Mouse (Mus musculus) midbrain, embryonic 15.5 days (tissue): ENCODE results near the gene Olfr764-ps1. TPM values are rescaled to one million over a fixed set of nuclear protein-coding genes. Genes with fewer than 3 reads are reported as not detected.
A peak's percentile ranks its signal among the peaks of the same experiment; 100 is the strongest.
"Not testable (repeated sequence)": the region's sequence is repeated elsewhere in the genome, so short reads cannot be mapped to it uniquely, and the experiment has no call there.

Source experiments
- ATAC-seq: fragments of 200-750 bp; cut with Nextera tagmentation; replicated peaks from 2 replicates; pipeline ENCODE4 v1.8.0; 2017; ENCODE audit warnings: moderate TSS enrichment
- H3K27ac ChIP-seq: fragments of 300-500 bp; sonication (generic); 2 replicates; pipeline ENCODE4 v1.5.1; 2015; ENCODE audit warnings: mild to moderate bottlenecking, inconsistent platforms
- H3K27me3 ChIP-seq: fragments of 300-500 bp; sonication (generic); replicated peaks from 2 replicates; pipeline ENCODE4 v1.6.1; 2015; ENCODE audit warnings: inconsistent platforms
- H3K36me3 ChIP-seq: fragments of 300-500 bp; sonication (generic); replicated peaks from 2 replicates; pipeline ENCODE4 v1.6.1; 2015; ENCODE audit warnings: inconsistent platforms
- H3K4me1 ChIP-seq: fragments of 300-500 bp; sonication (generic); 2 replicates; pipeline ENCODE4 v1.6.1; 2015; ENCODE audit warnings: inconsistent platforms
- H3K4me2 ChIP-seq: fragments of 300-500 bp; sonication (generic); 2 replicates; pipeline ENCODE4 v1.6.1; 2015; ENCODE audit warnings: inconsistent platforms, mild to moderate bottlenecking, moderate library complexity
- H3K4me3 ChIP-seq: fragments of 300-500 bp; sonication (generic); 2 replicates; pipeline ENCODE4 v1.5.1; 2015; ENCODE audit warnings: mild to moderate bottlenecking, inconsistent platforms
- H3K9ac ChIP-seq: fragments of 300-500 bp; sonication (generic); 2 replicates; pipeline ENCODE4 v1.6.1; 2015; ENCODE audit warnings: mild to moderate bottlenecking, inconsistent platforms
- H3K9me3 ChIP-seq: fragments of 300-500 bp; sonication (generic); 2 replicates; pipeline ENCODE4 v1.6.1; 2016; ENCODE audit warnings: inconsistent platforms
- WGBS: fragments of 180-500 bp; shearing (Covaris S2); methylation state at CpG from one replicate; pipeline ENCODE4 v1.1.7; 2015; ENCODE audit warnings: mixed read lengths; 5-methylcytosine and 5-hydroxymethylcytosine counted together
- polyA plus RNA-seq: library from polyadenylated mRNA; unstranded; fragments of >200 nt; fragmentation: Nextera tagmentation; extraction: Ambion mirVana; gene quantifications from 2 replicates; pipeline ENCODE4 v1.2.1, GENCODE M21; 2015

The Olfr764-ps1 gene
- polyA plus RNA-seq = not detected in 2 replicates

- H3K36me3 ChIP-seq = no peaks in the 10 kb centered on the region
These were observed at the start of gene Olfr764-ps1 for GRCm38 (mm10) chr10:129039796-129040195. Olfr764-ps1 (minus strand) TSS chr10:129039896.

GRCm38 (mm10) chr10:129082810-129083209 is 43.1 kb upstream of the Olfr764-ps1 start, which contains the start of gene Olfr767:
Olfr767 (minus strand) TSS chr10:129082910.
- H3K36me3 ChIP-seq, H3K27me3 ChIP-seq, H3K27ac ChIP-seq, H3K9me3 ChIP-seq, H3K4me3 ChIP-seq, H3K9ac ChIP-seq, ATAC-seq, H3K4me1 ChIP-seq, H3K4me2 ChIP-seq: not testable (repeated sequence)

More at GRCm38 (mm10) chr10:129039796-129040195, at the start of gene Olfr764-ps1:
- ATAC-seq = no peak
- no peaks in the 10 kb centered on the region for H3K9me3 ChIP-seq
- no peak within 1 kb of the TSS for H3K27ac ChIP-seq
- H3K27me3 ChIP-seq = no peaks in the 10 kb centered on the region
- WGBS = 80% methylated on average over 3 of the region's 3 CpGs
- no peak within 1 kb of the TSS for H3K4me2 ChIP-seq
- no peaks in the 10 kb centered on the region for H3K4me1 ChIP-seq
- H3K4me3 ChIP-seq = no peak within 1 kb of the TSS
- H3K9ac ChIP-seq = no peak within 1 kb of the TSS

- Histone ChIP-seq H3K27ac (no peak within 1 kb of the TSS), H3K9ac (no peak within 1 kb of the TSS), H3K4me1 (no peaks in the 10 kb centered on the region), H3K36me3 (no peaks in the 10 kb centered on the region), H3K9me3 (no peaks in the 10 kb centered on the region), H3K4me2 (no peak within 1 kb of the TSS), H3K27me3 (no peaks in the 10 kb centered on the region), H3K4me3 (no peak within 1 kb of the TSS)
- 81% methylated on average over 2 of the region's 2 CpGs for WGBS
- no peak for ATAC-seq
These were observed 29.2 kb upstream of the Olfr764-ps1 start, which contains the start of gene Olfr766-ps1 for GRCm38 (mm10) chr10:129068877-129069276. Olfr766-ps1 (minus strand) TSS chr10:129068977.

- not testable (repeated sequence) for ATAC-seq, H3K9me3 ChIP-seq, H3K9ac ChIP-seq, H3K27me3 ChIP-seq, H3K36me3 ChIP-seq, H3K4me1 ChIP-seq, H3K27ac ChIP-seq, H3K4me2 ChIP-seq, H3K4me3 ChIP-seq
These were observed 10.2 kb upstream of the Olfr764-ps1 start, which contains the start of gene Olfr765 for GRCm38 (mm10) chr10:129049898-129050297. Olfr765 (minus strand) TSS chr10:129049998.

- Histone ChIP-seq H3K4me2 (no peak overlapping the region), H3K9ac (no peak overlapping the region), H3K27me3 (no peaks in the 10 kb centered on the region), H3K36me3 (no peaks in the 10 kb centered on the region), H3K27ac (no peak overlapping the region), H3K9me3 (no peaks in the 10 kb centered on the region), H3K4me1 (no peaks in the 10 kb centered on the region), H3K4me3 (no peak overlapping the region)
- ATAC-seq = no peak
- 86% methylated on average over 2 of the region's 2 CpGs for WGBS
These were observed 11.4 kb downstream of the Olfr764-ps1 start for GRCm38 (mm10) chr10:129028343-129028742.

GRCm38 (mm10) chr10:129026018-129026662 is 13.6 kb downstream of the Olfr764-ps1 start:
- WGBS = 60% methylated on average over 3 of the region's 3 CpGs
- Histone ChIP-seq H3K9me3 (no peaks in the 10 kb centered on the region), H3K27me3 (no peaks in the 10 kb centered on the region), H3K4me3 (no peak overlapping the region), H3K27ac (no peak overlapping the region), H3K4me2 (no peak overlapping the region), H3K4me1 (no peaks in the 10 kb centered on the region), H3K9ac (no peak overlapping the region), H3K36me3 (no peaks in the 10 kb centered on the region)
- peak; percentile 85 for ATAC-seq

- Histone ChIP-seq H3K9ac (no peak overlapping the region), H3K27me3 (no peaks in the 10 kb centered on the region), H3K9me3 (no peaks in the 10 kb centered on the region), H3K27ac (no peak overlapping the region), H3K36me3 (no peaks in the 10 kb centered on the region), H3K4me3 (no peak overlapping the region), H3K4me1 (no peaks in the 10 kb centered on the region), H3K4me2 (no peak overlapping the region)
- no peak for ATAC-seq
These were observed 16.4 kb downstream of the Olfr764-ps1 start for GRCm38 (mm10) chr10:129023319-129023718.

GRCm38 (mm10) chr10:129014477-129014876 is 25.2 kb downstream of the Olfr764-ps1 start:
- Histone ChIP-seq H3K4me3 (no peak overlapping the region), H3K4me1 (no peaks in the 10 kb centered on the region), H3K36me3 (no peaks in the 10 kb centered on the region), H3K9ac (no peak overlapping the region), H3K9me3 (no peaks in the 10 kb centered on the region), H3K27ac (no peak overlapping the region), H3K4me2 (no peak overlapping the region), H3K27me3 (no peaks in the 10 kb centered on the region)
- no peak for ATAC-seq

- not testable (repeated sequence) for H3K27ac ChIP-seq, H3K4me1 ChIP-seq, H3K27me3 ChIP-seq, H3K9me3 ChIP-seq, H3K36me3 ChIP-seq, H3K4me3 ChIP-seq, H3K4me2 ChIP-seq, ATAC-seq, H3K9ac ChIP-seq
- 48% methylated on average over 2 of the region's 5 CpGs for WGBS
These were observed 28.2 kb downstream of the Olfr764-ps1 start for GRCm38 (mm10) chr10:129011511-129011910.

GRCm38 (mm10) chr10:129010288-129010841 is 29.3 kb downstream of the Olfr764-ps1 start, which contains the start of gene Olfr763:
Olfr763 (plus strand) TSS chr10:129010791.
- ATAC-seq = no peak
- no peaks in the 10 kb centered on the region for H3K27me3 ChIP-seq
- H3K9ac ChIP-seq = no peak within 1 kb of the TSS
- H3K4me3 ChIP-seq = no peak within 1 kb of the TSS
- no peak within 1 kb of the TSS for H3K27ac ChIP-seq
- H3K9me3 ChIP-seq = no peaks in the 10 kb centered on the region
- H3K4me2 ChIP-seq = no peak within 1 kb of the TSS
- H3K36me3 ChIP-seq = no peaks in the 10 kb centered on the region
- no peaks in the 10 kb centered on the region for H3K4me1 ChIP-seq
- WGBS = 79% methylated on average over 2 of the region's 2 CpGs

DNA sequence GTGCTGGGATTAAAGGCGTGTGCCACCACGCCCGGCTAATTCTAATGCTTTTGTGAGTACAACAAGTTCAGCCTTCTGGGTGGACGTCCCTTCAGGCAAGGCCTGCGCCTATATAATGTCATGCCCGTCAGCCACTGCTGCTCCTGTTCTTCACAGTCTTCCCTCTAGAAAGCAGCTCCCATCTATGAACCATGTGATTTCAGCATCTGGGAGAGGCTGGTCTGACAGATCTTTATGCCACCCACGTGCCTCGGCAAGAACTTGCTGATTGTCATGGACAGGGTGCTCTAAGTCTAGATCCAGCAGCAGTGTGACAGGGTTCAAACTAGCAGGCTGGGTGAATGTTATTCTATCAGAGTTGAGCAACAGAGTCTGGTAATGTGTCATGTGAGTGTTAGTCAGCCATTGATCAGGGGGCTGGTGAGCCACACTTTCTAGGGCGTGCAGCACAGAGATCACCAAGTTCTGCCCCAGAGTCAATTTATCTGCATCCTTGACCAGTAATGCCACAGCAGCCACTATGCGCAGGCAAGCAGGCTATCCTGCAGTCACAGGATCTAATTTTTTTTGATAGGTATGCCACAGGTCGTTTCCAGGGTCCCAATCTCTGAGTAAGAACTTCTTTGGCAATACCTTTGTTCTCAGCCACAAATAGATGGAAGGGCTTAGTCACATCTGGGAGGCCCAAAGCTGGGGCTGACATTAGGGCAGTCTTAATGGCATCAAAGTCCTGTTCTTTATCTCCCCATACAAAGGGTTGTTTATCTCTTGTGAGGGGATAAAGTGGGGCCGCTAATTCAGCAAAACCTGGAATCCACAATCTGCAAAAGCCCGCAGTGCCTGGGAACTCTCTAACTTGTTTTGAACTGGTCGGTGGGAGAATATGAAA is 35.4 kb downstream of the Olfr764-ps1 start:
- 71% methylated on average over 14 of the region's 14 CpGs for WGBS

DNA sequence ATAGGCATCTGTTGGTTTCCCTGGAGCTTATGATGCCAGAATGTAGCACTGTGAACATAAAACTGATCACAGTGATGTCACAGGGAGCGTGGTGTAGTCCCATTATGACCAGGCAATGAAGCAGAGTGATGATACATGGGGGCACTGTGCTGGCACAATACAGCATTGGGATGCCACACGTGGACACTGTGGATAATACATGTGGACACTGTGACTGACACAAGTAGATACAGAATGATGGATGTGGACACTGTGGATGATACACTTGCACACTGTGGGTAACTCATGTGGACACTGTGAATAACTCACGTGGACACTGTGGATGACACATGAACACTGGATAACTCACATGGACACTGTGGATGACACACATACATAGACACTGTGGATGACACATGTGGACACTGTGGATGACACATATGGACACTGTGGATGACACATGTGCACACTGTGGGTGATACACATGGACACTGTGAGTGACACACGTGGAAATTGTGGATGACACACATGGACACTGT is 43.1 kb downstream of the Olfr764-ps1 start:
- Histone ChIP-seq H3K9ac (no peak overlapping the region), H3K27ac (no peak overlapping the region), H3K27me3 (no peaks in the 10 kb centered on the region), H3K4me1 (no peaks in the 10 kb centered on the region), H3K4me2 (no peak overlapping the region), H3K9me3 (no peaks in the 10 kb centered on the region), H3K36me3 (no peaks in the 10 kb centered on the region), H3K4me3 (no peak overlapping the region)
- no peak for ATAC-seq
- WGBS = 80% methylated on average over 4 of the region's 4 CpGs

More for the DNA sequence above, 35.4 kb downstream of the Olfr764-ps1 start:
- no peaks in the 10 kb centered on the region for H3K4me1 ChIP-seq
- no peak overlapping the region for H3K4me2 ChIP-seq
- H3K4me3 ChIP-seq = no peak overlapping the region
- no peak for ATAC-seq
- no peaks in the 10 kb centered on the region for H3K36me3 ChIP-seq
- H3K27ac ChIP-seq = no peak overlapping the region
- no peak overlapping the region for H3K9ac ChIP-seq
- H3K27me3 ChIP-seq = no peaks in the 10 kb centered on the region
- no peaks in the 10 kb centered on the region for H3K9me3 ChIP-seq
